Mouse (Mus musculus): ENCODE data around the gene Gnb3.

Gnb3 gene

GRCm38 (mm10) chr6:124831649-124832048, 8.4 kb downstream of the Gnb3 start:
- TF ChIP-seq GATA4 (IDR thresholded peaks at IDR 0.05; ENCODE audit: insufficient replicate concordance, low read length), result no peak

DNA sequence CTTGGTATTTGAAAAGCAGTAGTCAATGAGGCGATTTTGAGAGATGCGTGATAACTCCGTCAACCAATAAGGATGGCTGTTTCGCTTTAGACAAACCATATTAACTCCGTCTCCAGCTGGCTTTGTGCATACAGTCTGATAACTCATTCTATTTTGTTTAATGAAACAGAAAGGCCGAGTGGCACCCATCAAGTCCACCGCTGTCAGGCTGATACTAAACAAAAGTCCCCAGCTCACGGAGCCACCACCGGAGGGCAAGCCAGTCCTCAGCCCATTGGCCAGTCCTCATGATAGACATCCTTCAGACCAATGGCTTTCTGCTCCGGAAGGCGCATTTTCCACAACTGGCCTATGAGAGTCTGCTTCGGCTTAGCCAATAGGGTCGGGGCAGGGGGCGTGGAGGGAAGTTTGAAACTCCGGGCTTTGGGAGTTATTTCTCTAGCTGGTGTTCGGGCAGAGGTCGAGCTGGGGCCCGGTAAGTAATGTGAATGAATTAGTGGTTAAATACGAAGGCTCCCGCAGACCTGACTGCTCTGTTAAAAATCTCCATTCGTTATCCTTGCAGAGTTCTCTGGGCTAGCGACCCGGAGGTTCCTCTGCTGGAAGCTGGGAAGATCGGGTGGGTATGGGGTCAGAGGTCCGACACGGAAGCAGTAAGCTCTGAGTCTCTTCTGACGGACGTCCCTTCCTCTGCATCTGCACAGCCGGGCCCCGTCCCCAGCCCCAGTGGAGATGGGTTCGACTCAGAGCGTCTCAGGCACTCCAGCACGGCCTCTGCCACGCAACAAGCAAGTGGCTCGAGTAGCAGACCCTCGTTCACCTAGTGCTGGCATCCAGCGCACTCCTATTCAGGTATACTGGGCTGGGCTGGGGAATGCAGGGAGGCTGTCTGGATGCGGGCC, 10.0 kb downstream of the Gnb3 start:
- no peak for TF ChIP-seq GATA4 (IDR thresholded peaks at IDR 0.05; ENCODE audit: insufficient replicate concordance, low read length)

GRCm38 (mm10) chr6:124828868-124829798, 10.9 kb downstream of the Gnb3 start, which contains the start of the genes Usp5 and Cdca3:
Gene Usp5, minus strand, starts transcription at chr6:124829484.
Gene Cdca3, plus strand, starts transcription at chr6:124829547.
- no peak for TF ChIP-seq GATA4 (IDR thresholded peaks at IDR 0.05; ENCODE audit: insufficient replicate concordance, low read length)

- TF ChIP-seq GATA4 (IDR thresholded peaks at IDR 0.05; ENCODE audit: insufficient replicate concordance, low read length), result no peak
Measured at GRCm38 (mm10) chr6:124828101-124828592, 11.9 kb downstream of the Gnb3 start.

DNA sequence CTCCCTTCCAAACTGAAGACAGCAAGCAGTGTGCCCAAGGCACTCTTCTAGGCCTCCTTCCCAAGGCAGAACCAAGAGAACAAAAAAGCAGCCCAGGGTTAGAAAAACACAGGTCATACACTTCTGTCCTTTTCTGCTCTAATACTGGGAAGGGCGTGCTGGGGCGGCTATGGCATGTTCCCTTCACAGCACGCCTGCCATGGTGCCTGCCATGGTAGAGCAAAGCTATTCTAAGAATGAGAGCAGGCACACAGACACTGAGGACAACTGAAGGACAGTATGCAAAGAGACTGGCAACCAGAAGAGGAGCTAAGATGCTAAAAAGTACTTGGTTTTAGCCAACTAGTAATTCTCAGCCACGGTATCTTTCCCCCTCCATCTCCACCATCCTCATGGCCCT, 18.0 kb downstream of the Gnb3 start:
- TF ChIP-seq GATA4 (IDR thresholded peaks at IDR 0.05; ENCODE audit: insufficient replicate concordance, low read length), result no peak

DNA sequence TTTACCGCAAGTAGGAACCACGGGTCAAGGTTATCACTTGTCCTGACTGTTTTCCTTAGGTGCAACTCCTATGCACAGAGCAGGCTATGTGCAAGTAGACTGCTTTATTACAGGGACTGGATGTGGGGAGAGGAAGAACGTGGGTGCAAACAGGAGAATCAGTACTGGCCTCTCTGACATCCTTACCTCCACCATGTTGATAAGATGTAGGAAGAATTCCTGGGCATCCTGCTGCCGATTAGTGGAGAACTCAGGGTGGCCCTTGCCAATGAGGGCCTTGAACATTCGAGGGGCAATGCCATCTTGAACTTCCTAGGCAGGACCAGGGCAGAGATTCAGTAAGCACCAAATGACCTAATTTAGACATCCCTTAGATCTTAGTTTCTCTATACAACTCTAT, 19.2 kb downstream of the Gnb3 start:
- no peak for TF ChIP-seq GATA4 (IDR thresholded peaks at IDR 0.05; ENCODE audit: insufficient replicate concordance, low read length)

- no peak for TF ChIP-seq GATA4 (IDR thresholded peaks at IDR 0.05; ENCODE audit: insufficient replicate concordance, low read length)
Measured at GRCm38 (mm10) chr6:124817971-124818370, 22.1 kb downstream of the Gnb3 start.

- no peak for TF ChIP-seq GATA4 (IDR thresholded peaks at IDR 0.05; ENCODE audit: insufficient replicate concordance, low read length)
Measured at GRCm38 (mm10) chr6:124817563-124817962, 22.5 kb downstream of the Gnb3 start.

GRCm38 (mm10) chr6:124817125-124817524, 22.9 kb downstream of the Gnb3 start:
- TF ChIP-seq GATA4 (IDR thresholded peaks at IDR 0.05; ENCODE audit: insufficient replicate concordance, low read length), result no peak

- TF ChIP-seq GATA4 (IDR thresholded peaks at IDR 0.05; ENCODE audit: insufficient replicate concordance, low read length), result no peak
Measured at GRCm38 (mm10) chr6:124816611-124817010, 23.5 kb downstream of the Gnb3 start.

DNA sequence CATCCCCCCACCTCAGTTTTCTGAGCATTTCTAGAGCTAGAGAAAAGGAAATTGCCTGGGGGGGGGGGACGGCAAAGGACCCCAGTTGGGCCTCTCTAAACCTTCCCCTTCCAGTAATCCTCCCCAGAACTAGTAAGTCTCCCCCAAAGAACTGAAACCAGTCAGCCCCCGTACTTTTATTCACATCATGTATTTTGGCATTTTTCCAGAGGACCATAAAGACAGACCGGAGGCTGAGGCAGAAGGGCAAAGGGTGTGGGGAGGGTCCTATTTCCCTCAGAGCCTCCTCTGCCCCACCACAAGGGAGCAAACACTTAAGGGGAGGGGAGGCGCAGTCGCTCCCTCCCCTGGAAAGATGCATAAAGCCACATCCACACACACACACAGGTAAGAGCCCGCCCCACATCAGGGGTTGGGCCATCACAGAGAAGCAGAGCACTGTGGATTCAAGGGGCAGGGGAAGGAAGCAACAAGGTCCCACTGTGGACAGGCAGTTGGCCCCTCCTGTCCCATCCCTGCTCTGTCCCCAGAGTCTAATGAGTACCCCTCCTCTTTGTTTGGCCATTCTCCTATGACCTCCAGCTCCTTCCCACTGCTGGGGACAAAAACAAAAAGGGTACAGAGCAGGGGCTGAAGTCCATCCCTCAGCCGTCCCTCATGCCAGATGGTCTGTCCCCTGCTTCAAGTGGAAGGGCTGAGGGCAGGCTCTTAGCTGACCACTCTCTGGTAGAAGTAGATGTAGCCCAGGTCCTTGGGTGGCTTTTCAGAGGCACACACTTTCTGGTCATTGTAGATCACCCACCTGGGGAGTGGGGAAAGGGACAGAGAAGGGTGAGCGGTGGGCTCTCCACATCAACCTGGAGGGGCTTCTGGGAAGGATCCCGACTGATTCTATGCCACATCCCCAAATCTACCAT, 25.0 kb downstream of the Gnb3 start:
- TF ChIP-seq GATA4 (IDR thresholded peaks at IDR 0.05; ENCODE audit: insufficient replicate concordance, low read length), result no peak

- TF ChIP-seq GATA4 (IDR thresholded peaks at IDR 0.05; ENCODE audit: insufficient replicate concordance, low read length), result no peak
Measured at GRCm38 (mm10) chr6:124814448-124814847, 25.6 kb downstream of the Gnb3 start.

DNA sequence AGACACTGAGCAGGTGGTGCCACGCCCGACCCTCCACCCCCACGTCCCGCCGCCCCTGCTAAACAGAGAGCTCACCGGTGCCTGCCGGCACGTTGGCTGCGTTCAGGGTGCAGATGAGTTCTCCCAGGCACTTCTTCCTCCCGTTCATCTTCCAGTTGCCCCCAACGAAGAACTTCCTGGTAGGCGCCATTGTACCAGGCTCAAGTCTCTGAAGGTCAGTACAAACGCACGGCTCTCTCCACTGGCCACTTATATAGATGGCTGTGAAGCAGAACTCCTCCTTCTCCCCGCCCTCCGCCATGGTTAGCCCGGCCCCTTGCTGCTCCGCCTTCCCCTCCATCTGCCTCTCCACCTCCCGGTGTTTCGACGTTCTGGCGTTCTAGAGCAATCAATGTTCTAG, 26.1 kb downstream of the Gnb3 start, which contains the start of gene Tpi1:
Gene Tpi1 (minus strand): TSS at position 364 of the 400 bp plus-strand sequence.
- no peak for TF ChIP-seq GATA4 (IDR thresholded peaks at IDR 0.05; ENCODE audit: insufficient replicate concordance, low read length)

GRCm38 (mm10) chr6:124813496-124813895, 26.6 kb downstream of the Gnb3 start:
- TF ChIP-seq GATA4 (IDR thresholded peaks at IDR 0.05; ENCODE audit: insufficient replicate concordance, low read length), result no peak
